Mouse (Mus musculus): ENCODE measurements around the gene Cnnm1.

Gene Cnnm1

DNA sequence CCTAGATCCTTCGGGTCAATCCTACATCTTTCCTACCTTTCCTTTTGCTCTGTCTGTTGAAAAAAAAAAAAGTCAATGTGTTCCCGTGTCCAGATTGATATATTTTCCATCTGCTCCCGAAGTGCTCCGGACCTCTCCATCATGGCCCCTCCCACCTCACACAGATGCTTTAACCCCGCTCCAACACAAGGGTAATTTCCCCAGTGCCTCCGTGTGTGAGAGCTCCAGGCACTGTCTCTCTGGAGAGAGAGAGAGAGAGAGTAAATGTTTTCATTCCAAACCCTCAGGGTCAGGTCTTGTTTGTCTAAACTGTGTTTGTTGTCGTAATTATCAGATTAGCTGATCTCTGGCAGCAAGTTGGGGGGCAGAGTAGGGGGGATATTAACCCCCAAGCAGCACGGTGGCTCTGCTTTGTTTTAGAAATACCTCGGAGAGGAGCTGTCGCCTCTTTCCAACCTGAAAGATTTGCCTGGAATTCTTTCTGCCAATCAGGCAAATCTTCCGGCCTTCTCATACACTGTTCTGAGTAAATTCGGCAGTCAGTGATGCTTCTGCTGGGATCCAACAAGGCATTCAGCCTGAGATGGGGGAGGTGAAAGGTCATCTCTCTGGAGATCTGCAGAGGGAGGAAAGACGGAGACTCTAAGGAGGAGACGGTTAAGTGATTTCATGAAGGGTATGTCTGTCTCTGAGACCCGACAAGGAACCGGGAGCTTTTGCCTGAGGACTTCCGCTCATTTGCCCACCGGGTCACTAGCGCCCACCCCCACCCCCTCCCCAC is 106.3 kb downstream of the Cnnm1 start:
- in situ Hi-C loops (cut with MboI, MseI) = no loop called here
